Mouse (Mus musculus): Measurements from ENCODE around the gene Pdzk1ip1.

GRCm38 (mm10) chr4:115124713-115125112, 36.2 kb downstream of the Pdzk1ip1 start:
- TF ChIP-seq CTCF (IDR thresholded peaks at IDR 0.05; ENCODE audit: insufficient read depth, low read length), result no peak
- no peak for TF ChIP-seq POLR2A (IDR thresholded peaks at IDR 0.05; ENCODE audit: borderline replicate concordance, extremely low read depth, low read depth, low read length)

All from lung, adult 2 months (tissue).